ENCODE assay signal across 8 mouse cellular contexts in genomic region chr11:85832231-85832924, GRCm38 (mm10). TPM values are rescaled to one million over a fixed set of nuclear protein-coding genes. Genes with fewer than 3 reads are reported as not detected.
DNase-seq lines count a peak whose midpoint lies in the region; ATAC-seq lines count a peak whose summit lies in the region.

TSS of gene Tbx2 (plus strand) at chr11:85832551.

- no peaks in the 10 kb centered on the region for H3K9me3 ChIP-seq in embryonic facial prominence, embryonic 14.5 days (ENCODE audit: control insufficient read depth, low read length)
- no peaks in the 10 kb centered on the region for H3K9me3 ChIP-seq in heart, embryonic 14.5 days (ENCODE audit: control insufficient read depth, low read length)

- peak; percentile 87 to 94 for DNase-seq in adrenal gland, adult (ENCODE audit: inconsistent age in 2 of 2, low spot score in 1 of 2)
- DNase-seq in embryonic facial prominence, embryonic 14.5 days (ENCODE audit: low spot score), result peak; percentile 96
- DNase-seq in kidney, postnatal 10 days, result peak; percentile 95
- peak; percentile 91 to 96 for DNase-seq in lung, postnatal 4 days
- peak; percentile 85 for DNase-seq in testis, postnatal 14 days (ENCODE audit: low spot score)
- DNase-seq in left cerebral cortex, postnatal 4 days, result no peak
- no peak for DNase-seq in cerebellum, postnatal 25 days

- ATAC-seq in embryonic facial prominence, embryonic 14.5 days (ENCODE audit: low read depth), result peak; percentile 82
- ATAC-seq in heart, embryonic 14.5 days (ENCODE audit: insufficient number of reproducible peaks, insufficient read depth, low FRiP score, low read depth), result peak; percentile 34

- intact Hi-C loops in left cerebral cortex, postnatal 4 days (cut with DNase I), result loop anchor here (5.0 kb wide), 1 partner anchor 360 kb away; no protein-coding TSS in a partner anchor

- H3K27ac ChIP-seq in embryonic facial prominence, embryonic 14.5 days (replicated peaks; ENCODE audit: low read depth, low read length), result peak within 1 kb of the TSS; percentile 94
- H3K27ac ChIP-seq in heart, embryonic 14.5 days (replicated peaks in 1 of 2; ENCODE audit: control insufficient read depth in 1 of 2, insufficient read depth in 1 of 2, low read depth in 2 of 2, low read length in 2 of 2), result peak within 1 kb of the TSS; percentile 2 to 61; a peak in 3 of 4 replicates

- H3K36me3 ChIP-seq in embryonic facial prominence, embryonic 14.5 days (ENCODE audit: control insufficient read depth, insufficient read depth, low read length), result peaks cover 9% of the 10 kb centered on the region; the same call in 1 of the 2 replicates
- no peaks in the 10 kb centered on the region for H3K36me3 ChIP-seq in heart, embryonic 14.5 days (ENCODE audit: control insufficient read depth, insufficient read depth, low read length)

- 0% methylated on average over 29 of the region's 52 CpGs for WGBS in embryonic facial prominence, embryonic 14.5 days
- WGBS in heart, embryonic 14.5 days, result under 1% methylated on average over 35 of the region's 52 CpGs

- peaks cover 20% of the 10 kb centered on the region for H3K4me1 ChIP-seq in embryonic facial prominence, embryonic 14.5 days (ENCODE audit: control insufficient read depth, insufficient read depth, low read length)
- peaks cover 17 to 33% of the 10 kb centered on the region in 2 experiments for H3K4me1 ChIP-seq in heart, embryonic 14.5 days (ENCODE audit: control insufficient read depth in 2 of 2, insufficient read depth in 2 of 2, low read length in 2 of 2)

- H3K4me3 ChIP-seq in embryonic facial prominence, embryonic 14.5 days (ENCODE audit: low read depth, low read length), result peak within 1 kb of the TSS; percentile 70
- peak within 1 kb of the TSS; percentile 59 to 65 for H3K4me3 ChIP-seq in heart, embryonic 14.5 days (ENCODE audit: control insufficient read depth in 1 of 2, insufficient read depth in 1 of 2, low read depth in 1 of 2, low read length in 2 of 2)

- peak within 1 kb of the TSS; percentile 72 for H3K4me2 ChIP-seq in embryonic facial prominence, embryonic 14.5 days (ENCODE audit: low read depth, low read length)
- H3K4me2 ChIP-seq in heart, embryonic 14.5 days (ENCODE audit: low read length), result peak within 1 kb of the TSS; percentile 92

- H3K9ac ChIP-seq in embryonic facial prominence, embryonic 14.5 days (ENCODE audit: low read depth, low read length), result peak within 1 kb of the TSS; percentile 97
- peak within 1 kb of the TSS; percentile 79 for H3K9ac ChIP-seq in heart, embryonic 14.5 days (ENCODE audit: low read length)

- peaks cover 63% of the 10 kb centered on the region for H3K27me3 ChIP-seq in embryonic facial prominence, embryonic 14.5 days (replicated peaks; ENCODE audit: control insufficient read depth, insufficient read depth, low read length)
- peaks cover 85% of the 10 kb centered on the region for H3K27me3 ChIP-seq in heart, embryonic 14.5 days (ENCODE audit: control insufficient read depth, insufficient read depth, low read length)

RNA-seq across cellular contexts. Expression of gene Tbx2, which starts in this region (rescaled TPM):
- polyA plus RNA-seq in embryonic facial prominence, embryonic 14.5 days (2014; fragmentation: Nextera tagmentation; extraction: Ambion mirVana), result 6.3 and 6.5 TPM in 2 replicates
- polyA plus RNA-seq in heart, embryonic 14.5 days (2014; fragmentation: Nextera tagmentation; extraction: Ambion mirVana), result 2.2 and 4.0 TPM in 2 replicates
- total RNA-seq in left cerebral cortex, postnatal 4 days (2021), result 1 to 10 TPM; 3.7 to 3.9 TPM

Comparison
In these comparisons a context has a peak if more than half of its experiments do, and no peak if none do; other contexts are left out.
1. DNase-seq: peak in adrenal gland, adult (2 of 2), embryonic facial prominence, embryonic 14.5 days (single experiment), kidney, postnatal 10 days (single experiment), lung, postnatal 4 days (2 of 2) and testis, postnatal 14 days (single experiment); none in left cerebral cortex, postnatal 4 days (single experiment) and cerebellum, postnatal 25 days (0 of 2).